Mouse (Mus musculus): ENCODE measurements at regions not wholly inside any gene's neighbourhood (a gene's known extent, or its start where the extent isn't known, plus 50 kb on each side); places are given as distances from the start of the nearest gene placed in this dataset.

DNA sequence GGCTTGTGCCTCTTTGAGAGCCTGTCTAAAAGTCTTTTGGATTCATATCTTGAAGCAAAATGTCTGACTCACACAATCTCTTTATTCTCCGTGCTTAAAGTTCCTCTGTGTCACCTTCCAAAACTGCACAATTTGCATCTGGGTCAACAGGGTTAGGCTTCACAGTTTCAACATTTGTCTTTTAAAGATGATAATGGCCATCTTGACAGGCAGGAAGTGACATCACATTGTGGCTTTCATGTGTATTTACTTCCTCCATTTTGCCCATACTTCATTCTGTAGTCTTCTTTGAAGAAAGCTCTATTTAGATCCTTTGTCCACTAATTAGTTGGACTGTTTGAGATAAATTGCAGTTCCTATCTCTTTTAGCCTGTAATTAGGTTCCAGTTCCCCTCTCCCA is 135.1 kb downstream of the Ndufa10 start:
- Histone ChIP-seq H3K27me3 (no peaks in the 10 kb centered on the region), H3K36me3 (no peaks in the 10 kb centered on the region), H3K9me3 (replicated peaks) (no peaks in the 10 kb centered on the region), H3K4me3 (no peak overlapping the region), H3K9ac (no peak overlapping the region), H3K4me1 (replicated peaks) (peaks cover 19% of the 10 kb centered on the region), H3K4me2 (no peak overlapping the region), H3K27ac (peak overlapping the region; percentile 78; the same call in 1 of the 2 replicates)
- no peak for ATAC-seq (replicated peaks; ENCODE audit: insufficient number of reproducible peaks, insufficient read depth, low FRiP score, low read depth)
- WGBS: 70% methylated on average over 1 of the region's 1 CpGs

DNA sequence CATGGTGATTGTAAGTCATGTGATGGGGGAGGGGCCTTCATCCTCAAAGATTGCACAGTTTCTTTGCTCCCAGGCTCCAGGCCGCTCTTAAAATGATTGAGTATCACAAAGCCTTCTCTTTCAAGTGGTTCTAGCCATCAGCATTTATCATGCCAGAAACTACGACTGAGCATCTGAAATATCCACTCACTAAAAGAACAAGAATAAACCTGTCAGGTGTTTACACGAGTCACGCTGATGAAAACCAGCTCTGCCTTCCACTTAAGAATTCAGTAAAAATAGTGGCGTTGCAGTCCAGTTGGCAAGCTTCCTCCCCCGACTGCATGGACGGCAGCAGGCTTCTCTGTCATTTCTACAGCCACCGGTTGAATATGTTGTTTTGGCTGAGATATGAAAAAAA is 136.2 kb downstream of the Ndufa10 start:
- Histone ChIP-seq H3K27me3 (no peaks in the 10 kb centered on the region), H3K4me2 (no peak overlapping the region), H3K4me1 (replicated peaks) (peaks cover 10% of the 10 kb centered on the region), H3K4me3 (no peak overlapping the region), H3K9me3 (replicated peaks) (no peaks in the 10 kb centered on the region), H3K9ac (no peak overlapping the region), H3K27ac (peak overlapping the region; percentile 78), H3K36me3 (no peaks in the 10 kb centered on the region)
- 19% methylated on average over 8 of the region's 8 CpGs for WGBS
- ATAC-seq (replicated peaks; ENCODE audit: insufficient number of reproducible peaks, insufficient read depth, low FRiP score, low read depth): peak; percentile 62

DNA sequence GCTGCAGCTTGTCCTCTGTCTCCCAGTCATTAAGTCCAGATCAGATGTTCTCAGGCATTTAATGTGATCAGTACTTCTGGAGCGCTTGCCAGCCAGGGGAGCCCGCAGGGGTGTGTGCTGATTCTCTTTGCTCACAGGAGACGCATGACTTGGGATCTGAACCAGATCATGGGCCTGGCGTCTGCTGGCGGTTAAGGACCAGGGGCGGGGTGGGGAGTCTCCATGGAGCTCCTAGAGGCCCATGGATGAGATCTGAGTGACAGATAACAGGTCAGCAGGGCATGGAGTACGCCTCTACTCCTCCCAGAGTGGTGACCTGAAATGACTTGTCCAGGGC is 136.7 kb upstream of the Hdac4 start:
- H3K4me1 ChIP-seq (replicated peaks): peaks cover 4% of the 10 kb centered on the region
- no peak overlapping the region for H3K9ac ChIP-seq
- H3K4me2 ChIP-seq: no peak overlapping the region
- H3K27ac ChIP-seq: no peak overlapping the region
- no peaks in the 10 kb centered on the region for H3K9me3 ChIP-seq (replicated peaks)
- H3K36me3 ChIP-seq: no peaks in the 10 kb centered on the region
- ATAC-seq (replicated peaks; ENCODE audit: insufficient number of reproducible peaks, insufficient read depth, low FRiP score, low read depth): no peak
- no peak overlapping the region for H3K4me3 ChIP-seq
- H3K27me3 ChIP-seq: no peaks in the 10 kb centered on the region
- WGBS: 71% methylated on average over 7 of the region's 7 CpGs

DNA sequence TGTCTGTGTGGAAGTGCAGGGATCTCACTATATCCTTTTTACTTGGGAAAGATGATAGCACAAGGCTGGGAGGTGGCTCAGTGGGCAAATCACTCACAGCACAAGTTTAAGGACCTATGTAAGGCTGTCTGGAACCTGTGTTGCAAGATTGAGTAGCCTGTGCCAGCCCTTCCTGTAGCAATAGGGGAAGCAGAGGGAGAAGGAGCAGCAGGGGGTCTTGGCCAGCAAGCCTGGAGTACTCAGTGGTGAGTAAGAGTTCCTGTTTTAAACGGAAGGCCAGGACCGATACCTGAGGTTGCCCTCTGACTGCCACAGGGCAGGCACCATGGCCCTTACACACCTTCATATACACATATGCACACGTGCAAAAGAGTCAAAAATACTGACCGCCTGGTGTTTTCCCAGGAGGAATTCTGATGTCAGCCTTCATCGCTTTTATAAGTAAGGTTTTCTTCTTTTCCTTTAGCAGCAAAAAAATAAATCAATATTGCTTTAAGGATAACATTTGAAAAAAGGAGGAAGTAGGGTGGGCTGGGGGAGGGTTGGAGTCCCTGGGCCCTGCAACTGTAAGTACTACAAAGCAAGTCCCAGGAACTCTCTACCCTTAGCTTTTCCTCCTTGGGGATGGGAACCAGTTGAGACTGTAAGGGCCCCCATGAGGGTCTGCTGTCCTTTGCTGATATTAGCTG is 136.2 kb upstream of the Hdac4 start:
- H3K27ac ChIP-seq: no peak overlapping the region
- no peaks in the 10 kb centered on the region for H3K9me3 ChIP-seq (replicated peaks)
- no peaks in the 10 kb centered on the region for H3K36me3 ChIP-seq
- no peak overlapping the region for H3K9ac ChIP-seq
- H3K4me1 ChIP-seq (replicated peaks): peaks cover 4% of the 10 kb centered on the region
- H3K27me3 ChIP-seq: no peaks in the 10 kb centered on the region
- H3K4me2 ChIP-seq: no peak overlapping the region
- no peak overlapping the region for H3K4me3 ChIP-seq
- ATAC-seq (replicated peaks; ENCODE audit: insufficient number of reproducible peaks, insufficient read depth, low FRiP score, low read depth): no peak
- WGBS: 73% methylated on average over 5 of the region's 5 CpGs

- no peaks in the 10 kb centered on the region for H3K9me3 ChIP-seq (replicated peaks)
- H3K4me1 ChIP-seq (replicated peaks): peaks cover 4% of the 10 kb centered on the region; the same call in 1 of the 2 replicates
- WGBS: 80% methylated on average over 5 of the region's 5 CpGs
- no peak overlapping the region for H3K4me2 ChIP-seq
- no peaks in the 10 kb centered on the region for H3K36me3 ChIP-seq
- ATAC-seq (replicated peaks; ENCODE audit: insufficient number of reproducible peaks, insufficient read depth, low FRiP score, low read depth): no peak
- H3K9ac ChIP-seq: no peak overlapping the region
- no peak overlapping the region for H3K4me3 ChIP-seq
- H3K27me3 ChIP-seq: no peaks in the 10 kb centered on the region
- H3K27ac ChIP-seq: no peak overlapping the region
Measured at GRCm38 (mm10) chr1:92330181-92330580, 134.7 kb upstream of the Hdac4 start.

- WGBS: 70% methylated on average over 7 of the region's 7 CpGs
- Histone ChIP-seq H3K9me3 (replicated peaks) (no peaks in the 10 kb centered on the region), H3K4me2 (no peak overlapping the region), H3K36me3 (no peaks in the 10 kb centered on the region), H3K9ac (no peak overlapping the region), H3K27me3 (no peaks in the 10 kb centered on the region), H3K4me1 (replicated peaks) (peaks cover 4% of the 10 kb centered on the region; the same call in 1 of the 2 replicates), H3K4me3 (no peak overlapping the region), H3K27ac (no peak overlapping the region)
- no peak for ATAC-seq (replicated peaks; ENCODE audit: insufficient number of reproducible peaks, insufficient read depth, low FRiP score, low read depth)
Measured at GRCm38 (mm10) chr1:92329491-92329890, 134.0 kb upstream of the Hdac4 start.

DNA sequence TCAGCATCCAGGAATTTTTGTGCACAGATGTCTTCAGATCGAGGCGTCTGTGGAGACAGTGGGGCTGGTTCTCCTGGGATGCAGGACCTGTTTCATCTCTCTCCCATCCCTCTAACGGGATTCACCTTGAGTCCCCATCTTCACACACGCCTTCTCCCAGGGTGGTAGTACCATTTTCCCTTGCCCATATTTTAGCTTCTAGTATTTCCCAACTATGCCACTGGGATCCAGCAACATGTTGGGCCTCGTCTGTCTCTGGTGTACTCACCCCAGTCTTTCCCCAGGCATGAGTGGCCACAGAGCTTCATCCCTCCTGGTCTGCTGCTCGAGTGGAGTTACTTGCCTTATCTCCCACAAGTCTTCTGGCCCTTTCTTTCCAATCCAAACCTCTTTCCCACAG is 131.6 kb upstream of the Hdac4 start:
- WGBS: 87% methylated on average over 6 of the region's 6 CpGs
- H3K36me3 ChIP-seq: no peaks in the 10 kb centered on the region
- H3K27me3 ChIP-seq: no peaks in the 10 kb centered on the region
- no peak overlapping the region for H3K9ac ChIP-seq
- no peak overlapping the region for H3K4me2 ChIP-seq
- H3K4me1 ChIP-seq (replicated peaks): peaks cover 2% of the 10 kb centered on the region; the same call in 1 of the 2 replicates
- no peak for ATAC-seq (replicated peaks; ENCODE audit: insufficient number of reproducible peaks, insufficient read depth, low FRiP score, low read depth)
- H3K4me3 ChIP-seq: no peak overlapping the region
- no peaks in the 10 kb centered on the region for H3K9me3 ChIP-seq (replicated peaks)
- no peak overlapping the region for H3K27ac ChIP-seq

GRCm38 (mm10) chr1:92325281-92325680 is 129.8 kb upstream of the Hdac4 start:
- WGBS: 89% methylated on average over 7 of the region's 7 CpGs
- ATAC-seq (replicated peaks; ENCODE audit: insufficient number of reproducible peaks, insufficient read depth, low FRiP score, low read depth): no peak
- H3K9ac ChIP-seq: no peak overlapping the region
- H3K9me3 ChIP-seq (replicated peaks): no peaks in the 10 kb centered on the region
- H3K4me3 ChIP-seq: no peak overlapping the region
- H3K4me2 ChIP-seq: no peak overlapping the region
- no peaks in the 10 kb centered on the region for H3K27me3 ChIP-seq
- no peak overlapping the region for H3K27ac ChIP-seq
- no peaks in the 10 kb centered on the region for H3K36me3 ChIP-seq
- H3K4me1 ChIP-seq (replicated peaks): no peaks in the 10 kb centered on the region

- no peak for ATAC-seq (replicated peaks; ENCODE audit: insufficient number of reproducible peaks, insufficient read depth, low FRiP score, low read depth)
- Histone ChIP-seq H3K36me3 (no peaks in the 10 kb centered on the region), H3K27ac (no peak overlapping the region), H3K9me3 (replicated peaks) (no peaks in the 10 kb centered on the region), H3K27me3 (no peaks in the 10 kb centered on the region), H3K4me3 (no peak overlapping the region), H3K4me2 (no peak overlapping the region), H3K4me1 (replicated peaks) (no peaks in the 10 kb centered on the region), H3K9ac (no peak overlapping the region)
- 67% methylated on average over 14 of the region's 14 CpGs for WGBS
Measured at GRCm38 (mm10) chr1:92324091-92324950, 128.8 kb upstream of the Hdac4 start.

DNA sequence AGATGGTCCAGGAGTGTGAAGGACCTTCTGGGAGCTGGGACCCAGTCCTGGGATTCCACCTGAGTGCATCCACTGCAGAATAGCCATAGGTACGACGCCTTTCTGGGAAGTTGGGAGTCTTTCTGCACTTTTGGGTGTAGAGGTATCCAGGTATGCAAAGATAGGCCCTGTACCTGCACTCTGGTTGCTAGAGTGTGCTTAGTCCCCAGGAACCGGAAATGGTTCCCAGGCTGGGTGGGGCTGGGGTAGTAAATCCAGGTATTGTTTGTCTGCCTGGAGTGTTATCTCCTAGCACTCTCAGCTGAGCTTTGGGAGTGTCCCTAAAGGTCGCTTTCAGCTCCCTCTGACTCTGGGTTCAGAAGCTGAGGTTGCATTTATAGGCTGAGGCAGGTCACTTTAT is 121.6 kb upstream of the Hdac4 start:
- H3K4me1 ChIP-seq (replicated peaks): peaks cover 13% of the 10 kb centered on the region
- no peak overlapping the region for H3K27ac ChIP-seq
- H3K27me3 ChIP-seq: peaks cover 3% of the 10 kb centered on the region; the same call in 1 of the 2 replicates
- no peak for ATAC-seq (replicated peaks; ENCODE audit: insufficient number of reproducible peaks, insufficient read depth, low FRiP score, low read depth)
- H3K9me3 ChIP-seq (replicated peaks): no peaks in the 10 kb centered on the region
- no peak overlapping the region for H3K4me3 ChIP-seq
- no peak overlapping the region for H3K9ac ChIP-seq
- 84% methylated on average over 4 of the region's 4 CpGs for WGBS
- H3K36me3 ChIP-seq: no peaks in the 10 kb centered on the region
- H3K4me2 ChIP-seq: no peak overlapping the region

GRCm38 (mm10) chr1:92316191-92316723 is 120.8 kb upstream of the Hdac4 start:
- peaks cover 3% of the 10 kb centered on the region; the same call in 1 of the 2 replicates for H3K27me3 ChIP-seq
- no peaks in the 10 kb centered on the region for H3K36me3 ChIP-seq
- peak; percentile 59; the same call in 1 of the 2 replicates for ATAC-seq (replicated peaks; ENCODE audit: insufficient number of reproducible peaks, insufficient read depth, low FRiP score, low read depth)
- no peak overlapping the region for H3K9ac ChIP-seq
- peak overlapping the region; percentile 41 for H3K4me2 ChIP-seq
- H3K27ac ChIP-seq: no peak overlapping the region
- 15% methylated on average over 10 of the region's 10 CpGs for WGBS
- H3K4me1 ChIP-seq (replicated peaks): peaks cover 13% of the 10 kb centered on the region
- H3K9me3 ChIP-seq (replicated peaks): no peaks in the 10 kb centered on the region
- no peak overlapping the region for H3K4me3 ChIP-seq
